Mouse (Mus musculus): ENCODE measurements at regions not wholly inside any gene's neighbourhood (a gene's known extent, or its start where the extent isn't known, plus 50 kb on each side); places are given as distances from the start of the nearest gene placed in this dataset.
A peak's percentile ranks its signal among the peaks of the same experiment; 100 is the strongest.

DNA sequence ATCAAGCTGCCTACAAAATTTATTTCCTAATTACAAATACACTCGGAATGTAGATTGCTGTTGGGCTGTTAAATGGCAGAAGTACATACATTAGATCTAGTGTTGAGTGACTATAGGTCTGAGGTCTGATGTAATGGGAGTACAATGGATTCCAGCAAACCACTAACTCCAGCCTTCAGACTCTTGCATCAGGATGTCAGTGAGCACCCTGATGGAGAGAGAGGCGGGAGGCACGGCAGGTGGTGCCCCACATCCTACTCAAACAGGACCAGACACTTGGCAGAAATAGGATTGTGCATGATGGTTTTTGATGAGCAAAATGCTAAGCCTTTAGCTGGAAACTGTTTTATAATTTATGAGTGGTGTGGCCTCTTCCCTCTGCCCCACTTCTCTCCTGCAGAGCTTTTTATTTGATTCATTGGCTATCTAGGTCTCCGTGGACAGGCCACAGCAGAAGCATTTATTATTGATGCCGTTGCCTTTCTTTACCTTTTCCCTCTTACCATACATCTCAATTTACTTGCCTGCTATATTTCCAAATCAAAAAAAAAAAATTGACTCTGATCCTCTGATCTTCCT is 376.5 kb downstream of the Fgf9 start:
- 92% methylated on average over 5 of the region's 5 CpGs for whole genome bisulfite sequencing
- H3K36me3 ChIP-seq (replicated peaks; ENCODE audit: control insufficient read depth, insufficient read depth, low read length), result no peaks in the 10 kb centered on the region
- H3K27ac ChIP-seq (ENCODE audit: low read depth), result no peak overlapping the region
- H3K4me2 ChIP-seq (ENCODE audit: low read depth, low read length), result no peak overlapping the region
- no peaks in the 10 kb centered on the region for H3K27me3 ChIP-seq (ENCODE audit: control insufficient read depth, insufficient read depth, low read length)
- no peak for ATAC-seq (ENCODE audit: insufficient read depth, low read depth)
- H3K4me3 ChIP-seq (ENCODE audit: low read depth, low read length), result no peak overlapping the region
- TF ChIP-seq CTCF (IDR thresholded peaks at IDR 0.05; ENCODE audit: low read depth), result no peak
- TF ChIP-seq EP300 (IDR thresholded peaks at IDR 0.05; ENCODE audit: low read depth), result no peak
- no peaks in the 10 kb centered on the region for H3K9me3 ChIP-seq (replicated peaks; ENCODE audit: control insufficient read depth, low read length)
- no peaks in the 10 kb centered on the region for H3K4me1 ChIP-seq (ENCODE audit: control insufficient read depth, insufficient read depth)
- H3K9ac ChIP-seq (replicated peaks; ENCODE audit: low read depth, low read length), result no peak overlapping the region
- DNase-seq (ENCODE audit: low spot score), result no peak

DNA sequence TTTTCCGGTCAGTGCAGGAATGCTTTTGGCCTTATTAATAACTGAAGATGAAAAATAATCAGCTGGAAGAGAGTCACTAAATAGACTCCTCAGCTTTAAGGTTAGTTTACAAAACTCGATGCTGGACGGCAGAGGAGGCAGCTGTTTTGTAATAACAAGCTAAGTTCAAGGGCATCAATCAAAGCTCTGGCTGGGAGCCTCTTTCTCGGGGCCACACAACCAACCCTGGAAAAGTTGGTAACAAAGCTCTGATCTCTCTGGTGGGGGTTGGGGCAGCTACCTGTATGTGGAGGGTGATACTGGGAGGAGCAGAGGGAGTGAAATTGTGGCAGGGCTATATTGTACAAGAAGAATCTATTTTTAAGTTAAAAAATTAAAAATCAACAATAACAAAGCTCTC is 374.1 kb downstream of the Fgf9 start:
- WGBS, result 75% methylated on average over 4 of the region's 4 CpGs
- Histone ChIP-seq H3K36me3 (replicated peaks; ENCODE audit: control insufficient read depth, insufficient read depth, low read length) (no peaks in the 10 kb centered on the region), H3K4me1 (ENCODE audit: control insufficient read depth, insufficient read depth) (peaks cover 9% of the 10 kb centered on the region; the same call in 1 of the 2 replicates), H3K27me3 (ENCODE audit: control insufficient read depth, insufficient read depth, low read length) (no peaks in the 10 kb centered on the region), H3K4me2 (ENCODE audit: low read depth, low read length) (no peak overlapping the region), H3K27ac (ENCODE audit: low read depth) (no peak overlapping the region), H3K9me3 (replicated peaks; ENCODE audit: control insufficient read depth, low read length) (no peaks in the 10 kb centered on the region), H3K4me3 (ENCODE audit: low read depth, low read length) (no peak overlapping the region), H3K9ac (replicated peaks; ENCODE audit: low read depth, low read length) (no peak overlapping the region)
- TF ChIP-seq EP300 (IDR thresholded peaks at IDR 0.05; ENCODE audit: low read depth) (no peak), CTCF (IDR thresholded peaks at IDR 0.05; ENCODE audit: low read depth) (no peak)
- DNase-seq (ENCODE audit: low spot score), result no peak
- no peak for ATAC-seq (ENCODE audit: insufficient read depth, low read depth)

GRCm38 (mm10) chr14:58442501-58442900 is 372.2 kb downstream of the Fgf9 start:
- no peak for DNase-seq (ENCODE audit: low spot score)
- WGBS, result 91% methylated on average over 3 of the region's 3 CpGs
- ATAC-seq (ENCODE audit: insufficient read depth, low read depth), result no peak
- H3K9me3 ChIP-seq (replicated peaks; ENCODE audit: control insufficient read depth, low read length), result no peaks in the 10 kb centered on the region
- H3K27me3 ChIP-seq (ENCODE audit: control insufficient read depth, insufficient read depth, low read length), result no peaks in the 10 kb centered on the region
- H3K4me3 ChIP-seq (ENCODE audit: low read depth, low read length), result no peak overlapping the region
- no peak overlapping the region for H3K9ac ChIP-seq (replicated peaks; ENCODE audit: low read depth, low read length)
- H3K4me2 ChIP-seq (ENCODE audit: low read depth, low read length), result no peak overlapping the region
- peaks cover 9% of the 10 kb centered on the region; the same call in 1 of the 2 replicates for H3K4me1 ChIP-seq (ENCODE audit: control insufficient read depth, insufficient read depth)
- H3K36me3 ChIP-seq (replicated peaks; ENCODE audit: control insufficient read depth, insufficient read depth, low read length), result no peaks in the 10 kb centered on the region
- TF ChIP-seq CTCF (IDR thresholded peaks at IDR 0.05; ENCODE audit: low read depth) (no peak), EP300 (IDR thresholded peaks at IDR 0.05; ENCODE audit: low read depth) (no peak)
- H3K27ac ChIP-seq (ENCODE audit: low read depth), result no peak overlapping the region

- TF ChIP-seq EP300 (IDR thresholded peaks at IDR 0.05; ENCODE audit: low read depth) (no peak), CTCF (IDR thresholded peaks at IDR 0.05; ENCODE audit: low read depth) (no peak)
- 56% methylated on average over 2 of the region's 2 CpGs for WGBS
- peak overlapping the region; percentile 8; the same call in 1 of the 2 replicates for H3K27ac ChIP-seq (ENCODE audit: low read depth)
These were observed 369.6 kb downstream of the Fgf9 start for GRCm38 (mm10) chr14:58439963-58440362.

DNA sequence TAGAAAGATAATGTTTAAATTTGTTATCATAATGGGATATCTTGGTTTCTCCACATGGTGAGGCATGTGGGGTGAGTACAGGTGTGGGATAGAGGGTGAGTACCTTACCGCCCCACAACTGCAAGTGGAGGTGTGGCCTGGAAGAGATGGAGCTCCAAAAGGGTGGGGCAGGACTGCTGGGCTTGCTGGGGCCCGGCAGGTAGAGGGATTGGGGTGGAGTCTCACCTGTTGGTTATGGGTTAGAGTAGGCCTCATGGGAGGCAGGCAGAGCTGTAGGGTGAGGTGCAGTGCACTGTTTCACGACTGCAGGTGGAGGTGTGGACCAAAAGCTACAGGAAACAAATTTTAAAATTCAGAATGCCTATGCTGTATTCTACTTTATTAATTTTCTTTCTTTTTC is 365.7 kb downstream of the Fgf9 start:
- H3K4me2 ChIP-seq (ENCODE audit: low read depth, low read length), result no peak overlapping the region
- no peak for TF ChIP-seq EP300 (IDR thresholded peaks at IDR 0.05; ENCODE audit: low read depth)
- no peak for TF ChIP-seq CTCF (IDR thresholded peaks at IDR 0.05; ENCODE audit: low read depth)
- WGBS, result 74% methylated on average over 3 of the region's 3 CpGs
- no peaks in the 10 kb centered on the region for H3K36me3 ChIP-seq (replicated peaks; ENCODE audit: control insufficient read depth, insufficient read depth, low read length)
- no peak for ATAC-seq (ENCODE audit: insufficient read depth, low read depth)
- no peak overlapping the region for H3K4me3 ChIP-seq (ENCODE audit: low read depth, low read length)
- DNase-seq (ENCODE audit: low spot score), result no peak
- no peaks in the 10 kb centered on the region for H3K27me3 ChIP-seq (ENCODE audit: control insufficient read depth, insufficient read depth, low read length)
- peaks cover 9% of the 10 kb centered on the region; the same call in 1 of the 2 replicates for H3K4me1 ChIP-seq (ENCODE audit: control insufficient read depth, insufficient read depth)
- H3K9ac ChIP-seq (replicated peaks; ENCODE audit: low read depth, low read length), result no peak overlapping the region
- H3K9me3 ChIP-seq (replicated peaks; ENCODE audit: control insufficient read depth, low read length), result no peaks in the 10 kb centered on the region
- H3K27ac ChIP-seq (ENCODE audit: low read depth), result no peak overlapping the region

More at GRCm38 (mm10) chr14:58439963-58440362, 369.6 kb downstream of the Fgf9 start:
- no peaks in the 10 kb centered on the region for H3K27me3 ChIP-seq (ENCODE audit: control insufficient read depth, insufficient read depth, low read length)
- H3K36me3 ChIP-seq (replicated peaks; ENCODE audit: control insufficient read depth, insufficient read depth, low read length), result no peaks in the 10 kb centered on the region
- DNase-seq (ENCODE audit: low spot score), result peak; percentile 52
- no peak overlapping the region for H3K4me3 ChIP-seq (ENCODE audit: low read depth, low read length)
- no peak overlapping the region for H3K9ac ChIP-seq (replicated peaks; ENCODE audit: low read depth, low read length)
- ATAC-seq (ENCODE audit: insufficient read depth, low read depth), result peak; percentile 74
- H3K9me3 ChIP-seq (replicated peaks; ENCODE audit: control insufficient read depth, low read length), result no peaks in the 10 kb centered on the region
- no peak overlapping the region for H3K4me2 ChIP-seq (ENCODE audit: low read depth, low read length)
- peaks cover 9% of the 10 kb centered on the region; the same call in 1 of the 2 replicates for H3K4me1 ChIP-seq (ENCODE audit: control insufficient read depth, insufficient read depth)

DNA sequence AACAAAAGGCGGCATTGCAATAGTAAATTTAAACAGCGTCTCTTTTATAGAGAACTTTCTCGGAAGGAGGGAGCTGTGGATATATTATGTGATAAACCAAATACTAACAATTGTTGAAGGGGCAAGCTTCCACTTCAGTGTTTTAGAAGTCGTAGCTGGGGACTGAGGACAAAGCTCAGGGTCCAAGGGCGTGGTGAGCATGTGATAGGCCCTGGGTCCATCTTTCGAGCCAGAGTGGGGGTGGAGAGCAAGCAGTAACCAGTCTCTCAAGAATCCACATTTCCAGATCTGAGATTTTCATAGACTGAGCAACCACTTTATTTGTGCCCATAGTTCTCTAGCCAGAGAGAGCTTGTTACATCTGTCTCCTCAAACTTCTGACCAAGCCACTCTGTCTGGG is 356.1 kb downstream of the Fgf9 start:
- no peak overlapping the region for H3K9ac ChIP-seq (replicated peaks; ENCODE audit: low read depth, low read length)
- DNase-seq (ENCODE audit: low spot score) (no peak), ATAC-seq (ENCODE audit: insufficient read depth, low read depth) (no peak)
- H3K36me3 ChIP-seq (replicated peaks; ENCODE audit: control insufficient read depth, insufficient read depth, low read length), result no peaks in the 10 kb centered on the region
- 67% methylated on average over 6 of the region's 6 CpGs for WGBS
- H3K4me3 ChIP-seq (ENCODE audit: low read depth, low read length), result no peak overlapping the region
- H3K27me3 ChIP-seq (ENCODE audit: control insufficient read depth, insufficient read depth, low read length), result no peaks in the 10 kb centered on the region
- H3K4me2 ChIP-seq (ENCODE audit: low read depth, low read length), result no peak overlapping the region
- H3K4me1 ChIP-seq (ENCODE audit: control insufficient read depth, insufficient read depth), result peaks cover 16% of the 10 kb centered on the region
- H3K27ac ChIP-seq (ENCODE audit: low read depth), result no peak overlapping the region
- H3K9me3 ChIP-seq (replicated peaks; ENCODE audit: control insufficient read depth, low read length), result no peaks in the 10 kb centered on the region
- TF ChIP-seq EP300 (IDR thresholded peaks at IDR 0.05; ENCODE audit: low read depth) (no peak), CTCF (IDR thresholded peaks at IDR 0.05; ENCODE audit: low read depth) (no peak)

Data from heart, postnatal 0 days (tissue).